Mouse (Mus musculus) bone marrow macrophage, adult 2 months (primary cell): ENCODE measurements around the gene Slit3.

ENCODE experiments used
- CTCF ChIP-seq: IDR thresholded peaks from 2 replicates; pipeline ENCODE4 v1.5.1; 2012; ENCODE audit warnings: low read depth, mild to moderate bottlenecking, low read length, moderate library complexity
- POLR2A ChIP-seq: IDR thresholded peaks from 2 replicates; pipeline ENCODE4 v1.6.1; 2012; ENCODE audit warnings: mild to moderate bottlenecking, low read depth, low read length, borderline replicate concordance

- TF ChIP-seq CTCF (no peak), POLR2A (no peak)
Observed at GRCm38 (mm10) chr11:35468847-35469246, 347.8 kb downstream of the Slit3 start.
